Mouse (Mus musculus) embryo, embryonic 10.5 days (tissue): ENCODE measurements around the gene Ahdc1.

ENCODE experiments used
- DNase-seq: peaks from one replicate; pipeline ENCODE4 v3.0.0-alpha.2; 2015; ENCODE audit warnings: low spot score

The Ahdc1 gene

DNA sequence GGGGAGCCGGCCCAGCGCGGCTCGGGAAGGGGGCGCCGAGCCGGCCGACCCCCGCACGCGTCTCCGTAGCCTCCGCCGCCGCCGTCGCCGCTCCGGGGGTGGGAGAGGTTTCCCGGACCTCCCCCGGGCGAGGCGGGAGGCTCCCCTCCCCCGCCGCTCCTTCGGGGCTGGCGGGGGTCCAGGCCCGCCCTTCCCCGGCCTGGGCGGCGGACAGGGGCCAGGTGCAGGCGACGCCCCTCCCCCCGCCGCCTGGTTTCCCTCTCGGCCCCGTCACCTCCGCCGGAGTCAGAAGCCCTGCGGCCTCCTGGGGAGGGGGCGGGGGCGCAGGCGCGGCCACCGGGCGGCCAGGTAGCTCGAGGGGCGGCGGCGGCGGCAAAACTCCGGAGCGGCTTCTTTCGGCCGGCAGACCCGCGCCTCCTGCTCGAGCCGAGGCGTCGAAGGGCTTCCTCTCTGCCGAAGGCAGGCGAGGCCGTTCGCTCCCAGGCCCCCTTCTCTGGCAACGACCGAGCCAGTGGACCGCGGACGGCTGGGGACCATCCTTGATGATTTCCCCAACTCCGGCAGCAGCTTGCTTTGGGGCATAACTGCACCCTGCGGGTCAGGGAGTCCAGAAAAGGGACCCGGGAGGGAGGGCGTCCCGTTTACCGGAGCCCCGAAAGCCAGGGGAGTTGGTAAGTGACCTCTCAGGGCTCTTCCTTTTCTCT is 28.2 kb downstream of the Ahdc1 start:
- peak; percentile 66 for DNase-seq

DNA sequence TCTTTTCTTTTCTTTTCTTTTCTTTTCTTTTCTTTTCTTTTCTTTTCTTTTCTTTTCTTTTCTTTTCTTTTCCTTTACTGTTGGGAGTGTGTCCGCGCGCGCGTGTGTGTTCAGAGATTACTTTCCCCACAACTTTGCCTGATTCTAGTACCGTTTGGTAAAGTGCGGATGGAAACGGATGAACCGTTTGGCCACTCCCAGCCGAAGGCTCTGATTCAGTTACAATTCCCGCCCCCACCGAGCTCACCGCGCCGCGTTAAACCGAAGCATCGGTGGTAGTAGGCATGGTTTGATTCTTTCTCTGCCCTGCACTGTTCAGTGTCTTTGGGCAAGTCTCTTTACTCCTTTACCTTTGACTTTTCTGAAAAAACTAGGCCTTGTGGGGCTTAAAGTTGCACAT is 28.8 kb downstream of the Ahdc1 start:
- DNase-seq = peak; percentile 48

GRCm38 (mm10) chr4:133040241-133040904 is 29.3 kb downstream of the Ahdc1 start:
- peak; percentile 34 for DNase-seq

GRCm38 (mm10) chr4:133042244-133042643 is 31.2 kb downstream of the Ahdc1 start:
- no peak for DNase-seq

DNA sequence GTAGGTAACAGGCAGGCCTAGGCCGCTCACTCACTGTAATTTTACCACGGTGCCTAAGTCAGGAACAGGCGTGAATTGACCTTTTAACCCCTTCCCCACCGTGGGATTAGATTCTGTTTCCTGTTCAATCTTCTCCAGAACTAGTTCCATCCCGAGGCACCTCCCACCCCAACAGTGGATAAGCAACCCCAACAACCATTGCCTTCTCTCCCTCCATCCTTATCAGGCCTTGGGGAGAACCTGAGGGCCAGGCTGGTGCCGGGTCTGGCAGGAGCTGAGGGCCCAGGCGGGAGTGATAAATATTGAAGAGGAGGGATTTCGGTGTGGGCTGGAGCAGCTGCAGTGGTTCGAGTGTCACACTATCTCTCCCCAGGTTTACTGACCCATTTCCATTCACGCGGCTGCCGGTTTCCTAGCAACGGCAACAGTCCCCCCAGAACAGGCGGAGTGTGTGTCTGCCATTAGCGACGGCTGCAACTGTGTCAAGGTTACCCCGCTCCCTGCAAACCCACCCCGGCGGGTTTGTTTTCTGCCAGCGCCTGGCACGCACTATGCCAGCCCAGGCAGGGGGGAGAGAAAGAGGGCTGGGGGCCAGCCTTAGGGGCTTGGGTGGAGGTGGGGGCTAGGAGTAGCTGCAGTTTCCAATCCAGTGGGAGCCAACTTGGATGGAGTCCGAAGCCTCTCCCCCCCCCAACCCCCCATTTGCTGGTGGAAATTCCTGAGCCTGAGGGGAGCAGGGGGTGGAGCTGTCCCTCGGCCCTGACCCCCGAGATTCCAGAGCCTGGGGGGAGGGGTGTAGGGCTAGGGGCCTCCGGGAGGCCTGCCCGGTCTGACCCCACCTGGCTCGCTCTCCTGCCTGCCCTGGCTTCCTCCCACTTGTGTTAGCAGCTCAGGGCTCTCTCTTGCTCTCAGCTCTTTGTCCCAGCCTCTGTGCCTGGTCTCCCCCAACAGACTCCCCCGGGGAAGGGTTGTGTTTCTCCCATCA is 31.9 kb downstream of the Ahdc1 start:
- DNase-seq = peak; percentile 91

DNA sequence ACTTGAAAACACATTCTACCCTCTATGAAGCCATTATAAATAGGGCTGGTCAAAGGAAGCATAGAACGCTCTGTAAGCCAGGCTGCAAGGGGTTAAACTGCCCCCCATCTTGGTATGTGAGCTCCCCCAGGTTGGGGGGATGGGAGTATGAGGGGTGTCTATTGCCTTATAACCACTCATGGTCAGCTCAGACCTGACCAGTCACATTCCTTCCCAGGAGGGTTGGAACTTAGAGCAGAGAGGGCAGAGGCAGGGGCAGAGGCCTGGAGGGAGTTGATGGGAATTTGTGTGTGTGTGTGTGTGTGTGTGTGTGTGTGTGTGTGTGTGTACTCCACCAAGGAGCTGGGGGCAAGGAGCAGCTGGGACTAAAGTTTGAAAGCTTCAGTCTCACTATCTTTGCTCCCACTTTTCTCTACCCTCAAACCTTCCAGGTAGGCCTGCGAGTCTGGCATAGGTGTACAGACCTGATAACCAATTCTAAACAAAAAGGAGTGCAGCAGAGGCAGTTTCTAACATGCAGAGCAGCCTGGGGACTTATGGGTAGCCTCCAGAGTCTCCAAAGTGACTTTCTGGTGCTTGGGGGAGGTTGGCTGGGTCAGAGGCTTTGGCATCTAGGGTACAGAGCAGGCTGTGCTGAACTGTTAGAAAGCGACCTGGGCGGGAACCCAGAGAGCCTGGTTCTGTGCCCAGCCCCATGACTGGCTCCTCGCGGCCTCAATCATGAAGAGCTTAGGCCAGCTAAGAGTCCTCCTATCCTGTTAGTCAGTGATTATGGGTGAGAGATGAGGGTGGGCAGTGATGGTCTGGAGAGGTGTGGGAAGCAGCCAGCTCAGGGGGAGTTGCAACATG is 33.0 kb downstream of the Ahdc1 start:
- no peak for DNase-seq

DNA sequence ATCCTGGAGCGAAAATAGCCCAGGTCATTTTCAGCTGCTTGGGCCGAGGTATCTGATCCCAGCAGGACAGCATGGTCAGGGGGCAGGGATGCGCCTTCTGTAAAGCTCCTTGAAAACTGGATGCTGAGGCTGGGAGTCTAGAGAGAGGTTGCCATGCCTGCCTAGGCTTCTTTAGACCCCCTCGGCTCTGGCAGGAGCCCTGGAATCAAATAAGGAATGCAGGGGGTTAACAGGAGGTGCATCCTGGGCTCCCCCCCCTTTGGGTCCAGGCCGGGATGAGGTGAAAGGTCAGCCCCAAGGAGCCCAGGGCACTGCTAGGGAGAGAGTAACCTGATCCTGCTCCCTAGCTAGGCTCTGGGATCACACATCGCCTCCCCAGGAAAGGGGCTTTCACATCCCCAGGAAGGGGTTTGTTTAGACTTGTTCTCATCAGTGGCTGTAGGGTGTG is 33.6 kb downstream of the Ahdc1 start:
- DNase-seq = peak; percentile 69

GRCm38 (mm10) chr4:133045771-133046474 is 34.9 kb downstream of the Ahdc1 start:
- DNase-seq = no peak

- DNase-seq = no peak
Observed at GRCm38 (mm10) chr4:133046691-133047352, 35.8 kb downstream of the Ahdc1 start.

GRCm38 (mm10) chr4:133047353-133048105 is 36.5 kb downstream of the Ahdc1 start:
- DNase-seq = peak; percentile 87

- no peak for DNase-seq
Observed at GRCm38 (mm10) chr4:133049071-133049920, 38.2 kb downstream of the Ahdc1 start.

GRCm38 (mm10) chr4:133050196-133050836 is 39.3 kb downstream of the Ahdc1 start:
- DNase-seq = no peak

GRCm38 (mm10) chr4:133050837-133051549 is 39.9 kb downstream of the Ahdc1 start:
- DNase-seq = no peak

GRCm38 (mm10) chr4:133051550-133051865 is 40.4 kb downstream of the Ahdc1 start:
- DNase-seq = no peak

DNA sequence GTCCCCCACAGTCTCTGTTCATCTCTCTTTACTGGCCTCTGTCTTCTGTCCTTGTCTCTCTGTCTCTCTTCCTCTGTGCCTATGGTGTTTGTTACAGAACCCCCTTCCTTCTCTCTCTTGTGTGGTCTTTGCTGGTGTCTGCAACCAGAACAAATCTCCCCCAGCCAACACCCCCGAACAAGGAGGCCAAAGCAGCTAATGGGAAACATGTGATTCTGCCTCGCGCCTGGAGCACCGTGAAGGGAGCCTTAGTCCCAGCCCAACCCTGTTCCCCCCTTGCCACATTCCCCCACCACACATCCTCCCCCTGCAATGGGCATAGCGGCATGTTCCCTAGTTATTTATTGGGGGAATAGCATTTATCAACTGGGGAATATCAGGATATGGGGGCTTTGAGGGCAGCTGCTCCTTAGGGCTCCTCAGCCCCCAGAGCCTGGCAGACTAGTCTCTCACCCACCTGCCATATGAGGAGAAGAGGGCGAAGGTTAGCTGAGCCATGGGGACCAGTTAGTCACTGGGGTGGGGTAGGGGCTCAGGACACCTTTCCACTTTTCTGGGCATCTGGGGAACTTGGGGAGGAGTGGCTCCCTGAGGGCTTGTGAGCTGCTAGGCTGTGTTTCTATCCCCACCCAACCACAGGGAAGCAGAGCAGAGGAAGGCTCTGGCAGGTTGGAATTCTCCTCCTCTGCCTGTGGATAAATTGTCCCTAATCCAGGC is 41.1 kb downstream of the Ahdc1 start:
- DNase-seq = peak; percentile 55

DNA sequence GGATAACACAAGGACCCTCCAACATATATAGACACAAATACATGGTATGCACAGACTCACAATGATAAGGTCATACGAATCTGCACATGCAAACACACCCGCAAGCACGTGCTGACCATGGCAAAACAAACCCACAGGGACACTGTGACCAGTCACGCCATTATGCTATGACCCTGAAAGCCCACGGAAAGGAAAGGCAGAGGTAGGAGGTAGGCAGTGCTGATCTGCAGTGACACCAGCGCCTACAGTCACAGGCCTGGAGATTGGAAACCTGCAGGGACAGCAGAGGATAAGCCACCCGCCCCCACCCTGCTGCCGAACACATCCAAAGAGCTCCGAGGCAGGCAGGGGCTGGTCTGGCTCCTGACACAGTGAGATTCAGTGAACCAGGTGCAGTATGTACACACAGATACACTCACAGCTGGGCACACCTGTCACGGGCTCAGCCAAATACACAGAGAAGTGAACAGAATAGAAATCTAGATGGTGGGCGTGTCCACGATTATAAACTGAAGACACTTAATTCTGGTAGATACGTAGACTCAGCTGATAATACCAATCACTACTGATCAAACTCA is 42.0 kb downstream of the Ahdc1 start:
- no peak for DNase-seq

DNA sequence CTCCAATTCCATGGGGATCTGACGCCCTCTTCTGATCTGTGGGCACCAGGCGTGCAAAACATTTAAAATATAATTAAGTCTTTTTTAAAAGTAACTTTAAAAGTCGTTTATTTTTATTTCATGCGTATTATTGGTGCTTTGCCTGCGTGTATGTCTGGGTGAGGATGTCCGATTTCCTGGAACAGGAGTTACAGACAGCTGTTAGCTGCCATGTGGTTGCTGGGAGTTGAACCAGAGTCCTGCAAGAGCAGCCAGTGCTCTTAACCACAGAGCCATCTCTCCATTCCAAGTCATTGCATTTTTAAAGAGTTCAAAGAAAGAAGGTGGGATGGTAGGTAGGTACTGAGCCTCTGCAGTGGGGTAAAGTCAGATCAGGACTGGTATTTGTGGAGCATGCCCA is 43.5 kb downstream of the Ahdc1 start:
- no peak for DNase-seq
